Mouse (Mus musculus): ENCODE results near the gene Tspan11. TPM values are rescaled to one million over a fixed set of nuclear protein-coding genes. Genes with fewer than 3 reads are reported as not detected.

Tspan11 gene
- polyA plus RNA-seq, 1 experiment from 2014 or later, result 3.3 TPM

DNA sequence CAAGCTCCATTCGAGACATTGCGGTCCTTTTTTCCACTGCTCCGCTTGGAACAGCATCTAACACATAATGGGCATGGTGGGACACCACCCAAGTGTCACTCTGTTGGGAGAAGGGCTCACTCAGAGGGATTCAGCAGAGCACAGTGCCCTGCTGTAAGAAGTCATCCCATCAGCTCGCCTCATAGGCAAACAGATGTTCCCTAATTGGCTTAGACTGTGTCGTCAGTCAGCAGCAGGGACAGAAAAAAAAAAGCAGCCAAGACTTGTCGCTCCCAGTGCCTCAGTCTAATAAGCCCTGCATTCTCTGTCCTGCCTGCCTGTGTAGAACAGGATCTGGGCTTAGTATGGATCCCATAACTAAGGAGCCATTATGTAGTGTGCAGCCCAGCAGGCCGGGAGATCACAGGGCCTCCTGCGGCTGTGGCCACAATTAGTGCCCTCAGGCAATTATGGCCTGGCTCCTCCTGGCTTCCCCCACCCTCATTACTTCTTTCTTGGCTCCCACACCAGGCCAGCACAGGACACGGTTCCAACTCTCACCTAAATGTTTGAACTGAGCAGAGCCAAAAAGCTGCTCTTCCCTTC lies 31.6 kb upstream of the Tspan11 start:
- Histone ChIP-seq H3K9ac (no peak overlapping the region), H3K27me3 (replicated peaks) (no peaks in the 10 kb centered on the region; the same call in 1 of the 2 replicates), H3K9me3 (no peaks in the 10 kb centered on the region), H3K4me1 (peaks cover 21% of the 10 kb centered on the region), H3K27ac (replicated peaks) (no peak overlapping the region), H3K4me2 (no peak overlapping the region), H3K36me3 (no peaks in the 10 kb centered on the region), H3K4me3 (no peak overlapping the region)
- WGBS, result 61% methylated on average over 9 of the region's 9 CpGs
- ATAC-seq (ENCODE audit: extremely low read depth, insufficient number of reproducible peaks, low FRiP score, low TSS enrichment), result no peak

DNA sequence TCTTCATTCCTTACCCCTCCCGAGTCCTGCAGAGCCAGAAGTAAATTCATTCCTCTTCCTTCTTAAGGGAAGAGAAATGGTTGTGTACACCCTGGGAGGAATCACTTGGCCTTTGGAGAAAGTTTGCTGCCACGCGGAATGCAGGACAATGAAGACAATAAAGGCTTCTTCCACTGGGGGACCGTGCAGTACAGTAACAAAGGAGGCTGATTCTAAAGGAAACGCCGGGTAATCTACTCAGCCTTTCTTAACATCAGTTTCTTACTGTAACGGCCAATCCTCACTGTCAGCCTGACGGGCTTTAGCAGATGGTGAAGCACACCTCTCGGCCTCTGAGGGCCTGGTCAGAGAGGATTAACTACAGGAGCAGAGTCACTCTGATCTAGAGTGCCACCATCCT lies 25.4 kb upstream of the Tspan11 start:
- no peaks in the 10 kb centered on the region for H3K4me1 ChIP-seq
- 70% methylated on average over 9 of the region's 9 CpGs for WGBS

DNA sequence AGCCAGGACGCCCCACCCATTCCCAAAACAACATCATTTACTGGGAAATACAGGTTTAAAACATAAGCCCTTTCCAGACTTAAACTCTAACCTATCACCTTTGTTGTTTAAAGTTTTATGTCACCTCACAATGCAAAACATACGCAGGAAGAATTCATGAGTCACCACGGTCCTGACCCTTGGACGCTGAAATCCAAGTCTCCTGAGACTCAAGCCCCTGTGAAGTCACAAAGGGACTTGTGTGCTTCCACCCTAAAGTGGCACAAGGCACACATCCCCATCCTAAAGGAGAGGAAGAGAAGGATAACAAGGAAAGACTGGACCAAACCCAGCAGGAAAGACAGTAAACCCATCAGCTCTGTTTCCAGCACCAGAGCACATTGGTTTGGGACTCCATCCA lies 22.0 kb upstream of the Tspan11 start:
- WGBS, result 69% methylated on average over 4 of the region's 4 CpGs
- no peak for ATAC-seq (ENCODE audit: extremely low read depth, insufficient number of reproducible peaks, low FRiP score, low TSS enrichment)
- H3K4me3 ChIP-seq, result no peak overlapping the region

More for the DNA sequence above, 25.4 kb upstream of the Tspan11 start:
- Histone ChIP-seq H3K4me2 (no peak overlapping the region), H3K27ac (replicated peaks) (no peak overlapping the region), H3K36me3 (no peaks in the 10 kb centered on the region), H3K27me3 (replicated peaks) (0 out of 2 replicates have a peak, but pooled peaks cover under 1% of the 10 kb centered on the region), H3K9me3 (no peaks in the 10 kb centered on the region), H3K9ac (no peak overlapping the region), H3K4me3 (no peak overlapping the region)
- no peak for ATAC-seq (ENCODE audit: extremely low read depth, insufficient number of reproducible peaks, low FRiP score, low TSS enrichment)

DNA sequence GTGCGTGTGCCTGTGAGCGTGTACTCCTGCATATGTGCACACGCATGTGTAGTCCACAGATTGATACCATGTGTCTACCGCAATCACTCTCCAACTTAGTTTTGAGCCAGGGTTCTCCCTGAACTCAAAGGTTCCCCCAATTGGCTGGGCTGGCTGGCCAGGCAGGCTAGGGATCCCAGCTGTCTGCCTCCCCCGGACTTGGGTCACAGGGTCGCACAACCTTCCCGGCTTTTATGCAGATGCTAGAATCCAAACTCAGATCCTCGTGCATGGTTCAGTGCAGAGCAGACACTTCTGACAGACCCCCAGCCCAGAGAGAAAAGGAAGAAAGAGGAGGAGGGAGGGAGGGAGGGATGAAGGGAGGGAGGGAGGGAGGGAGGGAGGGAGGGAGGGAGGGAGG lies 18.8 kb upstream of the Tspan11 start:
- H3K4me2 ChIP-seq, result no peak overlapping the region
- H3K27ac ChIP-seq (replicated peaks), result no peak overlapping the region
- H3K36me3 ChIP-seq, result no peaks in the 10 kb centered on the region
- H3K9me3 ChIP-seq, result peaks cover 5% of the 10 kb centered on the region; the same call in 1 of the 2 replicates
- no peak overlapping the region for H3K9ac ChIP-seq
- H3K27me3 ChIP-seq (replicated peaks), result peaks cover 7% of the 10 kb centered on the region; the same call in 1 of the 2 replicates
- 79% methylated on average over 8 of the region's 8 CpGs for WGBS
- no peak for ATAC-seq (ENCODE audit: extremely low read depth, insufficient number of reproducible peaks, low FRiP score, low TSS enrichment)
- H3K4me3 ChIP-seq, result no peak overlapping the region
- H3K4me1 ChIP-seq, result no peaks in the 10 kb centered on the region

More for the DNA sequence above, 22.0 kb upstream of the Tspan11 start:
- Histone ChIP-seq H3K27ac (replicated peaks) (no peak overlapping the region), H3K27me3 (replicated peaks) (peaks cover 7% of the 10 kb centered on the region; the same call in 1 of the 2 replicates), H3K4me2 (no peak overlapping the region), H3K4me1 (no peaks in the 10 kb centered on the region), H3K9me3 (no peaks in the 10 kb centered on the region), H3K9ac (no peak overlapping the region), H3K36me3 (no peaks in the 10 kb centered on the region)

DNA sequence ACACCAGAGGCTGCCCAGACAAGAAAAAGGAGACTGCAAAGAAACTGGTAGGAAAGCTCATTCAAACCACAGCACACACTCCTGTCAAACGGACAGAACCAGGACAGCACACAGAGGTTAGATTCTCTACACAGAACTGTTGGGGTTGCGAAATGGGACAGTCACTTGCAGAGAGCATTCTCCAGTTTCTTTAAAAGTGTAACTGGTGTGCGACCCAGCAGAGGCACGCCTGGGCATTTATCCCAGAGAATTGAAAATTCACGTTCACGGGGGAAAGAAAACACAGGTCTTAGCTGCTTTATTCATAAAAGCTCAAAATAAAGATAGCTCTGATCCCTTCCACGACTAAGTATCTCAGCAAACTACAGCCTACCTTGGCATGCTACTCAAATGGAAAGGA lies 18.3 kb upstream of the Tspan11 start:
- Histone ChIP-seq H3K36me3 (no peaks in the 10 kb centered on the region), H3K27me3 (replicated peaks) (peaks cover 7% of the 10 kb centered on the region; the same call in 1 of the 2 replicates), H3K9ac (no peak overlapping the region), H3K27ac (replicated peaks) (no peak overlapping the region), H3K4me1 (no peaks in the 10 kb centered on the region), H3K9me3 (peaks cover 5% of the 10 kb centered on the region; the same call in 1 of the 2 replicates), H3K4me2 (no peak overlapping the region), H3K4me3 (no peak overlapping the region)
- ATAC-seq (ENCODE audit: extremely low read depth, insufficient number of reproducible peaks, low FRiP score, low TSS enrichment), result no peak
- 79% methylated on average over 7 of the region's 7 CpGs for WGBS

DNA sequence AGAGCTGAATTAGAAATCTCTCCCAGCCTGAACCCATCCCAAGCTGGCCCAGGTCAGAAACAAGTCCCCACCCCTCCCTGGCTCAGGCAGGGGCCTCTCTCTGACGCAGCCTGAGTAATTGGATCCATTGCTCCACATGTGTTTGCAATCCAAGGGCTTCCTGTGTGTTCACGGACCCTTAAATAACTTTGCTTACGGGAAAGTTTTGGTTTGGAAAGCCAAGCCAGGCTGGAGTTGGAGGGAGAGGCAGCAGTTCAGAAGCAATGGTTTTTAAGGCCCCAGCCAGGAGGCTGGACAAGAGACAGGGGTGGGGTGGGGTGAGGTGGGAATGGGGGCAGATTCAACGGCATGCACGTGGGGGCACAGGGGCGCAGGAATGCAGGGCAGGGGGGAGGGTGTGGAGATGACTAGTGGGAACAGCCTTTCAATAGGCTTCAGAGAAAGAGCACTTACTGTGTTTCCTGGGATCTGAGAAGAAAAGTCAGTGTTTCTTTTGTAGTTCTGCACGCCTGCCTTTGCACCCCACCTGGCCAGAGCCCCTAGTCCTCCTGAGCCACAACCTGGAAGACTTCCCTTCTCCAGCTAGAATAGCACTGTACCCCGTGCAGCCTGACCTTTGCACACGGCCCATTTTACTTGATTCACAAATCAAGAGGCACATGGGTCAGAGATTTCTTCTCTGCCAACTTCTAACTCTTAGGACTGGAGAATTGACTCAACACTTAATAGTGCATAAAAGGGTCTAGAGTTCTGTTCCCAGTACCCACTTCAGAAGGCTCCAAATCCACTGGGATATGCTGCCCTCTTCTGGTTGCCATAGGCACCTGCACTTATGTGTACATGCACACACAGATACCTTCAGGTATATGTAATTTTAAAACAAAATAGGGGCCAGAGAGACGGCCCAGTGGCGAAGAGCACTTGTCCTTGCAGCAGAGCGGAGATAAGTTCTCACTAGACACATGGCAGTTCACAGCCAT lies 16.8 kb upstream of the Tspan11 start:
- ATAC-seq (ENCODE audit: extremely low read depth, insufficient number of reproducible peaks, low FRiP score, low TSS enrichment), result no peak
- Histone ChIP-seq H3K9me3 (peaks cover 5% of the 10 kb centered on the region; the same call in 1 of the 2 replicates), H3K4me2 (no peak overlapping the region), H3K36me3 (no peaks in the 10 kb centered on the region), H3K4me1 (no peaks in the 10 kb centered on the region), H3K27me3 (replicated peaks) (peaks cover 7% of the 10 kb centered on the region), H3K4me3 (no peak overlapping the region), H3K27ac (replicated peaks) (no peak overlapping the region), H3K9ac (no peak overlapping the region)
- WGBS, result 66% methylated on average over 12 of the region's 12 CpGs

DNA sequence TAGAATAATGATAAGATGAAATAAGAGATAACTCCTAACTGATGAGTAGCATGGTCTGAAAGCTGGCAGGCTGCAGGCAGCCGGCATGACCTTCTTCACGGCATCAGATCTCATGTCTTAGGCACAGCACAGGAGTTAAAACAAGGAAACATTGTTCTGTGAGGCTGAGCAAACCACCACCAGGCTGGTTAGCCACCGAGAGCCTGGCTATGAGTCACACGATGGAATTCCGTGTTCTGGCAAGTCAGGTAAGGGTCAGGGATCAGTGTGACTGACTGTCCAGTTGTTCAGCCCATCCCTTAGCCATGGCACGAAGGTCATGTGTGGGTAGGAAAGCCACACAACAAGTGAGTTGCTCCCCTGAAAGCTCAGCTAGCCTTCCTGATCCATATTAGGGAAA lies 16.0 kb upstream of the Tspan11 start:
- Histone ChIP-seq H3K27ac (replicated peaks) (no peak overlapping the region), H3K4me1 (peaks cover 3% of the 10 kb centered on the region), H3K9ac (no peak overlapping the region), H3K4me3 (no peak overlapping the region), H3K36me3 (no peaks in the 10 kb centered on the region), H3K27me3 (replicated peaks) (peaks cover 7% of the 10 kb centered on the region), H3K4me2 (no peak overlapping the region), H3K9me3 (peaks cover 5% of the 10 kb centered on the region; the same call in 1 of the 2 replicates)
- 77% methylated on average over 6 of the region's 6 CpGs for WGBS
- no peak for ATAC-seq (ENCODE audit: extremely low read depth, insufficient number of reproducible peaks, low FRiP score, low TSS enrichment)

DNA sequence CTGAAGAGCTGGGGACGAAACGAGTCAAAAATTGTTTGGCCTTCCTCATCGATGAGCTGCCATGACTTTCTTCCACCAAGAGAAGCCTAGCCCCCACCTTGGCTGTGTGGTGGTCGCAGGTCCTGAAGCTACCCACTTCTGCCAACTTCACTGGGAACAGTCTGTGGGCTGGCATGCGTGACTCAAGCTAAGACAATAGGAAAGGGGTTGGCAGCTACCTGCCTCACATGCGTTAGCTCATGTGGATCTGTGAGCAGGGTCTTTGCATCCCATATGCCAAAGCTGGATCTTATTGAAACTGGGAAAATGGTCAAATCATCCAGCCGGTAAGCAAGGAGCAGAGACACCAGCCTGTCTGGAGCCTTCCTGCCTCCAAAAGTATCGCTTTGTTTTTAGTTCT lies 14.8 kb upstream of the Tspan11 start:
- H3K4me1 ChIP-seq, result peaks cover 13% of the 10 kb centered on the region
- WGBS, result 83% methylated on average over 8 of the region's 8 CpGs
- no peak overlapping the region for H3K4me2 ChIP-seq

DNA sequence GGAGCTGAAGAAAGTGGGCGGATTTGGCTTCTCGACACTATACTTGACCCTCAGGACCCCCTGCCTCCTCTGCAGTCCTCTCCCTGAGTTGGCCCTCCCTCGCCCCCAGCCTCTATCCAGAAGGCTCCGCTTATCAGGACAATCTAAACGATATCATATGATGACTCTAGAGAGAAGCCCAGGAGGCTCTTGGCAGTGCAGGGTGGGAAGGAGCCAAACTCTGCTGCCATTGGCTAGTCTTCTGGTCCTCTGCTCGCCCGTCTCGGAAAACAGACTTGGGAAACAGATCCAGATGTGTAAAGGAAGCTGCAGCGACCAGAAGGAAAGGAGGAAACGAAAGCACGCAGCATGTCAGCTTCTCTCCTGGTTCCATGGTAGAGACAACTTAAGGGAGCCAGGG lies 11.5 kb upstream of the Tspan11 start:
- Histone ChIP-seq H3K4me3 (no peak overlapping the region), H3K27ac (replicated peaks) (no peak overlapping the region), H3K36me3 (no peaks in the 10 kb centered on the region), H3K4me2 (no peak overlapping the region), H3K4me1 (peaks cover 13% of the 10 kb centered on the region), H3K9ac (no peak overlapping the region), H3K9me3 (peaks cover 14% of the 10 kb centered on the region), H3K27me3 (replicated peaks) (no peaks in the 10 kb centered on the region; the same call in 1 of the 2 replicates)
- WGBS, result 58% methylated on average over 11 of the region's 11 CpGs
- no peak for ATAC-seq (ENCODE audit: extremely low read depth, insufficient number of reproducible peaks, low FRiP score, low TSS enrichment)

More for the DNA sequence above, 14.8 kb upstream of the Tspan11 start:
- H3K9me3 ChIP-seq, result peaks cover 5% of the 10 kb centered on the region; the same call in 1 of the 2 replicates
- no peak overlapping the region for H3K9ac ChIP-seq
- H3K27ac ChIP-seq (replicated peaks), result no peak overlapping the region
- H3K27me3 ChIP-seq (replicated peaks), result peaks cover under 1% of the 10 kb centered on the region
- H3K36me3 ChIP-seq, result no peaks in the 10 kb centered on the region
- ATAC-seq (ENCODE audit: extremely low read depth, insufficient number of reproducible peaks, low FRiP score, low TSS enrichment), result no peak
- no peak overlapping the region for H3K4me3 ChIP-seq

DNA sequence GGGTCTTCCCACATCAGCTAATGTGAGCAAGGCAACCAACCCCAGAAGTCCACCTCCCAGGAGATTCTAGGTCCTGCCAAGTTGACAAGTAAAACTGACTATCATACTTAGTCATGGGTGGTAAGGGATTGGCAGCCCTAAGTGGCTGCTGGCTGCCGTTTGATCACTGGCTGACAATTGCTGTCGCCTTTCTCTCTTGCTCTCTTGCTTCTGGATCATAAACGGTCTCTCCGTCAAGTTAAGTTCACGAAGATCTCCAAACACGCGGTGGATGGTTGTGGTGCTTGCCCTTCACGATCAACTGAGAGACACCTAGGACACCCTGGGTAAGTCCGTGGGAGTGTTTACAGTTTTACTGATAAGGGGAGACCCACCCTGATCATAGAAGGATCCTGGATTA lies 11.0 kb upstream of the Tspan11 start:
- no peak overlapping the region for H3K27ac ChIP-seq (replicated peaks)

DNA sequence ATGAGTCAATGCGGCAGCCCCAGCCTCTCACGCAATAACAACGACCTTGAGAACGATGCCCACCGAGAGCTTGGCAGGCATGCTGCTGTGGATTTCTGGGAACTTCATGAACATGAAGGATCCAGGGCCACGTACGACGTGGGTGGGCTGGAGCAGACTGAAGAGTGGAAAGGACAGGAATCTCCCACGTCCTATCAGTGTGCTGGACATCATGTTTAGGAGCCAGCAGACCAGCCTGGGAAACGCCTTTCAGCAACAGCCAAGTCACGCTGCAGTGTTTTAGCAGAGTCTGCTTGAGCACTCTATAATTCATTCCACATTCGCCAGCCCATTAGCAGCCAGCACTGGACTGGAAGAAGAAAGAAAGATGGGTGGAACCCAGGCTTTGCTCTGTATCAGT lies 10.4 kb upstream of the Tspan11 start:
- H3K9me3 ChIP-seq, result peaks cover 11% of the 10 kb centered on the region; the same call in 1 of the 2 replicates
- H3K9ac ChIP-seq, result no peak overlapping the region
- peaks cover 13% of the 10 kb centered on the region for H3K4me1 ChIP-seq
- no peak overlapping the region for H3K27ac ChIP-seq (replicated peaks)
- H3K27me3 ChIP-seq (replicated peaks), result no peaks in the 10 kb centered on the region; the same call in 1 of the 2 replicates
- H3K36me3 ChIP-seq, result no peaks in the 10 kb centered on the region
- H3K4me3 ChIP-seq, result no peak overlapping the region
- ATAC-seq (ENCODE audit: extremely low read depth, insufficient number of reproducible peaks, low FRiP score, low TSS enrichment), result no peak
- WGBS, result 46% methylated on average over 12 of the region's 12 CpGs
- H3K4me2 ChIP-seq, result no peak overlapping the region

More for the DNA sequence above, 11.0 kb upstream of the Tspan11 start:
- no peak overlapping the region for H3K9ac ChIP-seq
- no peaks in the 10 kb centered on the region for H3K36me3 ChIP-seq
- ATAC-seq (ENCODE audit: extremely low read depth, insufficient number of reproducible peaks, low FRiP score, low TSS enrichment), result no peak
- peaks cover 13% of the 10 kb centered on the region for H3K4me1 ChIP-seq
- H3K4me3 ChIP-seq, result no peak overlapping the region
- WGBS, result 58% methylated on average over 9 of the region's 9 CpGs
- H3K27me3 ChIP-seq (replicated peaks), result no peaks in the 10 kb centered on the region; the same call in 1 of the 2 replicates
- no peak overlapping the region for H3K4me2 ChIP-seq
- peaks cover 11% of the 10 kb centered on the region; the same call in 1 of the 2 replicates for H3K9me3 ChIP-seq
